ENCODE assay signal across 18 mouse cellular contexts in genomic region chr16:33668448-33668847, GRCm38 (mm10).
"Had no signal": no experiment of that assay in that cellular context is flagged by ENCODE, and none has a peak within 500 bp of the region (broad histone marks: within the 10 kb centered on the region; RNA-seq: fewer than 3 reads in every experiment).

No protein-coding gene starts in this region.

- H3K4me2 ChIP-seq: liver, embryonic 15.5 days; lung, embryonic 15.5 days; midbrain, embryonic 12.5 days; neural tube, embryonic 12.5 days; stomach, embryonic 15.5 days had no signal

- H3K4me1 ChIP-seq: liver, embryonic 15.5 days; midbrain, embryonic 12.5 days; neural tube, embryonic 12.5 days had no signal

- H3K9me3 ChIP-seq: liver, embryonic 15.5 days; lung, embryonic 15.5 days; midbrain, embryonic 12.5 days; neural tube, embryonic 12.5 days; stomach, embryonic 15.5 days had no signal

- H3K27ac ChIP-seq: liver, embryonic 15.5 days; lung, embryonic 15.5 days; macrophage; midbrain, embryonic 12.5 days; neural tube, embryonic 12.5 days; stomach, embryonic 15.5 days; stomach, postnatal 0 days had no signal

- H3K9ac ChIP-seq: liver, embryonic 15.5 days; liver, postnatal 0 days; lung, embryonic 15.5 days; midbrain, embryonic 12.5 days; neural tube, embryonic 12.5 days; stomach, embryonic 15.5 days had no signal

- DNase-seq: liver, postnatal 0 days; lung, adult 2 months; lung, postnatal 14 days; lung, postnatal 36 days; midbrain, embryonic 14.5 days; right cerebral cortex, postnatal 14 days; thymus, adult 18-20 months; thymus, postnatal 25 days; thymus, postnatal 4 days had no signal

- H3K4me3 ChIP-seq: liver, embryonic 15.5 days; lung, embryonic 15.5 days; megakaryocyte, embryonic 14.5 days; midbrain, embryonic 12.5 days; neural tube, embryonic 12.5 days; stomach, embryonic 15.5 days had no signal

- ATAC-seq: liver, postnatal 0 days; lung, postnatal 0 days had no signal

- H3K27me3 ChIP-seq: liver, embryonic 15.5 days; lung, embryonic 15.5 days; midbrain, embryonic 12.5 days; neural tube, embryonic 12.5 days; stomach, embryonic 15.5 days had no signal

- H3K36me3 ChIP-seq: liver, embryonic 15.5 days; lung, embryonic 15.5 days; midbrain, embryonic 12.5 days; neural tube, embryonic 12.5 days; stomach, embryonic 15.5 days had no signal
